Mouse (Mus musculus) heart, postnatal 0 days (tissue): ENCODE results near the gene Sbno2. TPM values are rescaled to one million over a fixed set of nuclear protein-coding genes. Genes with fewer than 3 reads are reported as not detected.

Source experiments
- ATAC-seq: fragments of 200-750 bp; cut with Nextera tagmentation; 2 replicates; pipeline ENCODE4 v1.8.0; 2017; ENCODE audit warnings: low read depth, moderate number of reproducible peaks, moderate library complexity; ENCODE audit not compliant: insufficient read depth
- DNase-seq: peaks from one replicate; pipeline ENCODE4 v3.0.0-alpha.2; 2016; ENCODE audit warnings: low spot score
- H3K27ac ChIP-seq: fragments of 300-500 bp; sonication (generic); 2 replicates; pipeline ENCODE4 v1.5.1; 2014; ENCODE audit warnings: low read depth, mild to moderate bottlenecking
- H3K27me3 ChIP-seq: fragments of 300-500 bp; sonication (generic); 2 replicates; pipeline ENCODE4 v1.6.1; 2014; ENCODE audit warnings: low read length, mixed read lengths; ENCODE audit not compliant: control insufficient read depth, insufficient read depth
- H3K36me3 ChIP-seq: fragments of 300-500 bp; sonication (generic); replicated peaks from 2 replicates; pipeline ENCODE4 v1.6.1; 2014; ENCODE audit warnings: low read length, mixed read lengths; ENCODE audit not compliant: control insufficient read depth, insufficient read depth
- H3K4me1 ChIP-seq: fragments of 300-500 bp; sonication (generic); 2 replicates; pipeline ENCODE4 v1.6.1; 2014; ENCODE audit warnings: antibody characterized with exemption; ENCODE audit not compliant: control insufficient read depth, insufficient read depth
- H3K4me2 ChIP-seq: fragments of 300-500 bp; sonication (generic); 2 replicates; pipeline ENCODE4 v1.6.1; 2014; ENCODE audit warnings: low read depth, mild to moderate bottlenecking, low read length, moderate library complexity
- H3K4me3 ChIP-seq: fragments of 300-500 bp; sonication (generic); 2 replicates; pipeline ENCODE4 v1.5.1; 2014; ENCODE audit warnings: low read depth, low read length
- H3K9ac ChIP-seq: fragments of 300-500 bp; sonication (generic); replicated peaks from 2 replicates; pipeline ENCODE4 v1.6.1; 2014; ENCODE audit warnings: low read depth, low read length, mixed read lengths
- H3K9me3 ChIP-seq: fragments of 300-500 bp; sonication (generic); replicated peaks from 2 replicates; pipeline ENCODE4 v1.6.1; 2016; ENCODE audit warnings: low read length; ENCODE audit not compliant: control insufficient read depth
- CTCF ChIP-seq: IDR thresholded peaks from 2 replicates; pipeline ENCODE4 v1.5.1; 2016; ENCODE audit warnings: antibody characterized with exemption, control low read depth, low read depth
- EP300 ChIP-seq: IDR thresholded peaks from 2 replicates; pipeline ENCODE4 v1.6.1; 2016; ENCODE audit warnings: antibody characterized with exemption, low read depth
- WGBS: fragments of 180-500 bp; shearing (Covaris S2); extraction: QIAGEN DNeasy Blood & Tissue Kit; methylation state at CpG from one replicate; pipeline ENCODE4 v1.1.7; 2014; 5-methylcytosine and 5-hydroxymethylcytosine counted together
- polyA plus RNA-seq: library from polyadenylated mRNA; unstranded; fragments of >200 nt; fragmentation: Nextera tagmentation; extraction: Ambion mirVana; gene quantifications from 2 replicates; pipeline ENCODE4 v1.2.1, GENCODE M21; 2015
- total RNA-seq: library from RNA; depleted of rRNA; stranded (reverse); fragments of >200 nt; gene quantifications from 2 replicates; pipeline ENCODE4 v1.2.3, GENCODE M21; 2014; ENCODE audit warnings: low replicate concordance

Sbno2 gene
- total and polyA plus RNA-seq, 2 experiments from 2014 or later, result 6.3 to 21.1 TPM

DNA sequence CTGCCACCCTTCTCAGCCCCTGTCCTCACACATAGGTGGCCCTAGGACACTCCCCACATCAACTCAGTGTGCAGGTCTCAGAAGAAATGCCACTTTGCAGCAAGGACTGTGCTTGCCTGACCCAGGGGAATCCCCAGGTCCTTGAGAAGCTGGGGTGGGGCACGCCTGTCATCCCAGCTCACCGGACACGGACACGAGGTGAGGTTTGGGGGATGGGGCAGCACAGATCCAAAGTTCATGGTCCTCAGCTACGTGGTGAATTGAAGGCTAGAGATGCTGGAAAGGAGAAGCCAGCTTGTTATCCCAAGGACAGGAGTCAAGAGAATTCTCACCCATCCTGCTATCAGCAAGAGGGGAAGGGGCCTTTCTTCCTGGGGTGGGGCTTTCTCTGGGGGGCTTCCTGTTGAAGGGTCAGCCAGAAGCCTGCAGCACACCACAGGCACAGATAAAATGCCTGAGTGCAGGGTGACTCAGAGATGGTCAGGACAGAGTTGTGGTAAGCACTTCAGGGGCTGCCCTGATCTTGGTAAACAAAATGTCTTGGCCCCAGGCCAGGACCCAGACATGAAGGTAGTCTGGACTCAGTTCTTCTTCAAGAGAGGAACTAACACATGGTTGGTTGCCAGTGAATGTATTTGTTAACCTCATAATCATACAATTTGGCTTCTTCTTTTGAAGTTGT is 72.4 kb downstream of the Sbno2 start:
- H3K9me3 ChIP-seq, result no peaks in the 10 kb centered on the region
- ATAC-seq (peak; percentile 52), DNase-seq (peak; percentile 51)
- H3K4me3 ChIP-seq, result no peak overlapping the region
- H3K4me2 ChIP-seq, result peak overlapping the region; percentile 22; the same call in 1 of the 2 replicates
- H3K4me1 ChIP-seq, result peaks cover 19% of the 10 kb centered on the region
- H3K27me3 ChIP-seq, result no peaks in the 10 kb centered on the region
- TF ChIP-seq CTCF (no peak), EP300 (no peak)
- peaks cover 25% of the 10 kb centered on the region for H3K36me3 ChIP-seq
- peak overlapping the region; percentile 77 for H3K27ac ChIP-seq
- 14% methylated on average over 5 of the region's 5 CpGs for WGBS
- peak overlapping the region; percentile 30; the same call in 1 of the 2 replicates for H3K9ac ChIP-seq

DNA sequence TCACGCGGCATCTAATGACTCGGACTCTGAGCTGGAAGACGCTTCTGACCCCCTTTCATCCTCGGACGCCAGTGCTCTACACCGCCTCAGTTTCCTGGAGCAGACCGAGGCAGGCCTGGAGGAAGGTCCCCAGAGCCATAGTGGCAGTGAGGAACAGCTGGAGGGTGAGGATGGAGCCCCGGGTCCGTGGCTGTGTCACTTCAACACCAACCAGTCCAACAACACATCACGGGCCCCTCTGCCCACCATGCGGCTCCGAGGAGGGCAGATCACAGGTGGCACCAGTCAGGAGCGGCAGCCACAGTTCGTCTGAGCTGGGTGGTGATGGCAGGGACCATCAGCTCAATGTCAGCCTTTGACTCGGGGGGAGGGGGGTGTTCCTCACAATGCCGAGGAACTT is 74.6 kb downstream of the Sbno2 start:
- Histone ChIP-seq H3K9ac (no peak overlapping the region), H3K4me2 (no peak overlapping the region), H3K4me1 (peaks cover 19% of the 10 kb centered on the region), H3K9me3 (no peaks in the 10 kb centered on the region), H3K36me3 (peaks cover 4% of the 10 kb centered on the region), H3K27ac (no peak overlapping the region), H3K4me3 (no peak overlapping the region), H3K27me3 (no peaks in the 10 kb centered on the region)
- WGBS, result 81% methylated on average over 17 of the region's 17 CpGs
- no peak for TF ChIP-seq EP300
- TF ChIP-seq CTCF, result no peak
- DNase-seq (no peak), ATAC-seq (no peak)

- ATAC-seq (no peak), DNase-seq (no peak)
- Histone ChIP-seq H3K9me3 (no peaks in the 10 kb centered on the region), H3K4me3 (no peak overlapping the region), H3K27me3 (no peaks in the 10 kb centered on the region), H3K4me1 (peaks cover 19% of the 10 kb centered on the region), H3K4me2 (no peak overlapping the region), H3K27ac (no peak overlapping the region), H3K9ac (no peak overlapping the region), H3K36me3 (no peaks in the 10 kb centered on the region; the same call in 1 of the 2 replicates)
- TF ChIP-seq EP300 (no peak), CTCF (no peak)
- WGBS, result 89% methylated on average over 9 of the region's 9 CpGs
Observed at GRCm38 (mm10) chr10:80030191-80030590, 75.2 kb downstream of the Sbno2 start.

DNA sequence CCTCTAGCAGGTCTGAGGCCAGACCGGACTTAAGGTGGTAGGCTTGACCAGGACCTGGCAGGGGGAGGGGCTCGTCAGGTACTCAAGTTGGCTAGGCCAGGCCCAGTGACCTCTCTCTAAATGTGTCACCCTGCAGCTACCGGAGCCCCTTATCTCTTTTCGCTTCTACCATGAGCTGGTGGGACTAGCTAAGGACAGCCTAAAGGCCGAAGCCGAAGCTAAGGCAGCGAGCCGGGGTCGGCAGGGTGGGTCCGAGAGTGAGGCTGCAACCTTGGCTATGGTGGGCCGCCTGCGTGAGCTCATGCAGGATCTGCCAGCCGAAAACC is 76.9 kb downstream of the Sbno2 start:
- DNase-seq (no peak), ATAC-seq (no peak)
- 92% methylated on average over 13 of the region's 13 CpGs for WGBS
- peaks cover 10% of the 10 kb centered on the region for H3K4me1 ChIP-seq
- TF ChIP-seq EP300 (no peak), CTCF (no peak)
- no peaks in the 10 kb centered on the region for H3K27me3 ChIP-seq
- H3K9me3 ChIP-seq, result no peaks in the 10 kb centered on the region
- no peak overlapping the region for H3K4me2 ChIP-seq
- no peaks in the 10 kb centered on the region; the same call in 1 of the 2 replicates for H3K36me3 ChIP-seq
- H3K27ac ChIP-seq, result no peak overlapping the region
- H3K4me3 ChIP-seq, result no peak overlapping the region
- H3K9ac ChIP-seq, result no peak overlapping the region

- no peaks in the 10 kb centered on the region for H3K27me3 ChIP-seq
Observed at GRCm38 (mm10) chr10:80027681-80028520, 77.5 kb downstream of the Sbno2 start.

More at GRCm38 (mm10) chr10:80027681-80028520, 77.5 kb downstream of the Sbno2 start:
- H3K9me3 ChIP-seq, result no peaks in the 10 kb centered on the region
- no peak overlapping the region for H3K9ac ChIP-seq
- no peak overlapping the region for H3K27ac ChIP-seq
- no peak for ATAC-seq
- no peak overlapping the region for H3K4me3 ChIP-seq
- TF ChIP-seq CTCF, result no peak
- no peak for TF ChIP-seq EP300
- peaks cover 4% of the 10 kb centered on the region; the same call in 1 of the 2 replicates for H3K4me1 ChIP-seq
- 67% methylated on average over 20 of the region's 20 CpGs for WGBS
- no peak for DNase-seq
- H3K4me2 ChIP-seq, result no peak overlapping the region
- no peaks in the 10 kb centered on the region; the same call in 1 of the 2 replicates for H3K36me3 ChIP-seq
